Mouse (Mus musculus) heart, postnatal 36 days (tissue): ENCODE results near the gene 4930519P11Rik. TPM values are rescaled to one million over a fixed set of nuclear protein-coding genes. Genes with fewer than 3 reads are reported as not detected.
A peak's percentile ranks its signal among the peaks of the same experiment; 100 is the strongest.

Source experiments
- DNase-seq, 2 experiments: peaks; one replicate each; pipeline ENCODE4 v3.0.0; 2021 to 2022
- intact Hi-C: fragments of 180-260 bp; cut with DNase I; formaldehyde crosslinking; loops from one replicate; pipeline ENCODE4 v1.15.1; 2025
- total RNA-seq, 2 experiments: library from RNA; stranded (reverse); gene quantifications; 2 replicates each; pipeline ENCODE4 v1.2.3; 2021

The 4930519P11Rik gene
- total RNA-seq, 2 experiments from 2014 or later: not detected

DNA sequence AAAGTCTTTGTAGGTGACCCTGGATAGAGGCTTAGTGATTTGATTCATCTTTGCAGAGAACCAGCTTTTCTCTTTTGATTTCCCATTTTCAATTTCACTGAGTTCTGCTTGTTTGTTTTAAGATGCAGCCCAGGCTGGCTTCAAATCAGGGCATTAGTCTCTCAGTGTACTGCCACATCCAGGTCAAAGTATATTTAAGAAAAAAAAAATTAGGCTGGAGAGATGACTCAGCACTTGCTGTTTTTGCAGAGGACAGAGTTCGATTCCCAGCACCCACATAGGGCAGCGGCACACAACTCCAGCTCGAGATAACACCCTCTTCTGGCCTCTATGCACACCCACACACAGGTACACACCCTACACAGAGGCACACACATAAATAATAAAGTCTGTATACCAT, 22.0 kb downstream of the 4930519P11Rik start:
- intact Hi-C loops: no loop called here
- no peak for DNase-seq

DNA sequence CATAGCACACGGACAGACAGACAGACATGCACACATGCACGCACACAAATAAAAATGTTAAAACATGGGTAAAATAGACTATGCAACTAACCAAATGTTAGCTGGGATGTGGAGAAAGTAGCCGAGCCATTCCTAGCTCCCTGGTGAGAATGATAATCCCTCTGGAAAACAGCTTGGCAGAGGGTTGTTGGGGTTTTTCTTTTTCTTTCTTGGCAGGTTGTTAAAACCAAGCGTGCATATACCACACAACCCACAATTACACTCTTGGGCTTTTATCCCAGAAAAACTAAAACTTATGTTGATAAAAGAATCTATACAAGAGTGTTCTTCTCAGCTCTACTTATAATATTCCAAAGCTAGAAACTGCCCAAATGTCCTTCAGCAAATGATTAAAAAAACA, 24.2 kb downstream of the 4930519P11Rik start:
- intact Hi-C loops: no loop called here
- no peak for DNase-seq

DNA sequence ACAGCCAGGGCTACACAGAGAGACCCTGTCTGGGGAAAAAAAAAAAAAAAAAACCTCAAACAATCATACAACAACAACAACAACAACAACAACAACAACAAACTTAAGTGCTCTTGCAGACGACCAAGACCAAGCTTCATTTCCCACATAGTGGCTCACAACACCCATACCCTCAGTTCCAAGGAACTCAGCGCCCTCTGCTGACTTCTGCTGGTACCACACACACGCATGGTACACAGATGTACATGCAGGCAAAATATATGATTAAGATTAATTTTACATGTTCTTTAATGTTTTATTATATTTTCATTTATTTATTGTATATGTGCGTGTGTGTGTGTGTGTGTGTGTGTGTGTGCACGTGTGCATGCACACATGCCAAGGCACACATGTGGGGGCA, 26.8 kb downstream of the 4930519P11Rik start:
- peak in 1 of 2 experiments; percentile 39 for DNase-seq
- intact Hi-C loops: no loop called here

DNA sequence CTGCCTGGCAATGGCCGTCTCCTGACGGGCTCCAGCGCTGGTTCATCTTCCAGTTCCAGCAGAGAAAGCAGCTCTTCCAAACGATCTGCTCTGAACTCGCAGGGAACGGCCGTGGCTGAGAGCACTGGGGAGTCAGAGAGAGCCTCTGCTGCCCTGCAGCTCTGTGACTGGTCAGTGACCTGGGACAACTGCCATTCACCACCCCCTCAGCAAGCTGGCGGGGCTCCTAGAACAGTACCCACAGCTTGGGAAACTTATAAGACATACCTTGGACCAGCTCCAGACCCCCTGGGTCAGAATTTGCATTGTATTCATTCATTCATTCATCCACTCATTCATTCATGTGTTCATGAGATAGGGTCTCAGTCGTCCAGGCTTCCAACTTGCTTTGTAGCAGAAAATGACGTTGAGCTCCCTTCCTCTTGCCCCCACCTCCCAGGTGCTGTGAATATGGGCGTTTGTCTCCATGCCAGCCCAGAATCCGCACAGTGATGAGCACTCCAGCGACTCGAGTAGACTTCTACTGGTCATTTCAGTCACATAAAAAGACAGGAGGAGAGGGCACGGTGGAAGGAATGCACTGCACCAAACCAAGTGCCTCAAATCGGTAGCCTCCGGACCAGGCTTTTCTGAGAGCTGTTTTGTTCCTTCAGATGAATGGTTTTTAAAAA, 28.2 kb downstream of the 4930519P11Rik start:
- intact Hi-C loops: no loop called here

DNA sequence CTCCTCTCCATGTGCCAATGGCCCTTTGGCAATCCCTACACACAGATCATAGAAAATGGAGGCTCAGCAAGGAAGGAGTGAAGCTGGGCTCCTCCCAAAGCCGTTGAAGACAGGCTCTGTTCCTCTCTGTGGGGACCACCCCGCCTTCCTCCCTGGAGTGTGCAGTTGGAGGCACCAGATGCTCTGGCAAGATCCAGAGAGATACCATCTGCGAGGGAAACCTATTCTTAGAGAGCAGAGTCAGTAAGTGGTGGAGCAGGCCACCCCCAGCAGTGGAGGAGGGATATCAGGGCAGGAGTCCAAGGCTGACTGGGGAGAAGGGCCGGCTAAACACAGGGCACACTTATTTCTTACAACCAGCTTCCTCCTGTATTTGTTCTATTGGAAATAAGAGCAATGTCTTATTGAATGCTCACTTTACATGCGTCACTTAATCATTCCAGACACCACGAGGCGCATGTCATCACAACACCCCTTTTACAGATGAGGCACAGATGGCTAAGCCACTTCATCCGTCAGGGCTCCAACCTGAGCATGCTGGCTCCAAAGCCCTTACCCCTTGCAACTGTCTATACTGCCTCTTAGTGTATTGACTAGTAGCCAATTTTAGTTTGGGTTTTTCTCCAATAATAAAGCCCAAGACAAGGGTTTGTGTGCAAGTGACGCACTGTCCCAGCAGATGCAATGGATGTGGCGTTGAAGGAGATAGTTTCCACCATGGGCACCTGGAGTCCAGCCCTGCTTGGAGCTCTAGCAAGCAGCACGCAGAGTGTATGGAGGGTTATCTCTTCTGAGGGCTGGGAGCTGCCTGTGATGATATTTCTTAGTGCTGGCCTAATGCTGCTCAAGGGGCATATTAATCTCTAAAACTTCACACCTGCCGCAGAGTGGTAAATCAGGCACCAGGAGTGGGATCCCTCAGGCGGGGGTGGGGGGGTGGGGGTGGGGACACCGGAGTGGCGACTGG, 29.0 kb downstream of the 4930519P11Rik start:
- no peak for DNase-seq
- intact Hi-C loops: no loop called here

More for the DNA sequence above, 28.2 kb downstream of the 4930519P11Rik start:
- DNase-seq: no peak

DNA sequence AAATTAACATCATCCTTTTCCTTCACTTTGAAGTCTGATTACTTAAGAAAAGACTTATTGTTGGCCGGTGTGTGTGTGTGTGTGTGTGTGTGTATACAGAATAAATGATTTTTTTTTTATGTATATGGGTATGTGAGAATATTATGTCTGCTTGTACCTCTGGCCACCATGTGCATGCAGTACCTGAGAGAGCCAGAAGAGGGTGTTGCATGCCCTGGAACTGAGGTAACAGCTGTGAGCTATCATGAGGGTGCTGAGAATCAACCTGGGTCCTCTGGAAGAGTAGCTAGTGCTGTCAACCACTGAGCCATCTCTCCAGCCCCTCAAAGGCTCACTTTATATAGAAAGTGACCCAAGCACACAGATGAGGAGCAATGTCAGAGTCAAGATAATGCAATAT, 31.8 kb downstream of the 4930519P11Rik start:
- no peak for DNase-seq
- intact Hi-C loops: no loop called here

DNA sequence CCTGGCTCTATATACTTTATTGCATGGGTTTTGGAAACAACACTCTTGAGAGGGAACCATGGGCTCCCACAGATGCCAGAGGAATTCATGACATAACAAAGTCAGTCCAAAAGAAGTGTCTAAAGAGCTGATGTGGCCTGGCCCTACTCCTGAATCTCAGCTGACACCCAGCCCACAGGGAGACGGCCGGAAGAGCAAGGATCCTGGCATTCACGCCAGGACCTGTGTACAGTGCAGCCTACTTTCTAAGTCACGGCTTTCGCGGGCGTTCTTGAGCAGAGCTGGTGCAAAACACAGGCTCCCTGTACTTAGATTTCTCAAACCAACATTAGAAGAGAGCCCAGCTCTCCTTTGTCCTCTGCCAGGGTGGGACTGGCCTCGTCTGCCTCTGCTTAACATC, 32.7 kb downstream of the 4930519P11Rik start:
- peak; percentile 32 to 46 for DNase-seq
- intact Hi-C loops: no loop called here

DNA sequence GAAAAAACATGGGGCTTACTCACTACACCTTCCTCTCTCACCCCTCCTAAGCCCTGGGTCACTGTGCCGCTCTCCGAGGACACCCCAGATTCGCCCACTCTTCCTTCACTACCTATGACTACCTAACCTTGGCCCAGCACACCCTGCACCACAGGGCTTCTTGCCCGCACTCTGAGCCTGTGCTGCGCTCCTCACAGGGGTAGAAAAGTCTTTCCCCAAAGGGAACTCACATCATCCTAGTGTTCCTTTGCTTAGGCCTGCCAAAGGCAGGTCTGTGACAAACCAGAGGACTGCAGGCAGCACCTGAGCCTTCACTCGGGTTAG, 35.5 kb downstream of the 4930519P11Rik start:
- intact Hi-C loops: no loop called here
- no peak for DNase-seq

DNA sequence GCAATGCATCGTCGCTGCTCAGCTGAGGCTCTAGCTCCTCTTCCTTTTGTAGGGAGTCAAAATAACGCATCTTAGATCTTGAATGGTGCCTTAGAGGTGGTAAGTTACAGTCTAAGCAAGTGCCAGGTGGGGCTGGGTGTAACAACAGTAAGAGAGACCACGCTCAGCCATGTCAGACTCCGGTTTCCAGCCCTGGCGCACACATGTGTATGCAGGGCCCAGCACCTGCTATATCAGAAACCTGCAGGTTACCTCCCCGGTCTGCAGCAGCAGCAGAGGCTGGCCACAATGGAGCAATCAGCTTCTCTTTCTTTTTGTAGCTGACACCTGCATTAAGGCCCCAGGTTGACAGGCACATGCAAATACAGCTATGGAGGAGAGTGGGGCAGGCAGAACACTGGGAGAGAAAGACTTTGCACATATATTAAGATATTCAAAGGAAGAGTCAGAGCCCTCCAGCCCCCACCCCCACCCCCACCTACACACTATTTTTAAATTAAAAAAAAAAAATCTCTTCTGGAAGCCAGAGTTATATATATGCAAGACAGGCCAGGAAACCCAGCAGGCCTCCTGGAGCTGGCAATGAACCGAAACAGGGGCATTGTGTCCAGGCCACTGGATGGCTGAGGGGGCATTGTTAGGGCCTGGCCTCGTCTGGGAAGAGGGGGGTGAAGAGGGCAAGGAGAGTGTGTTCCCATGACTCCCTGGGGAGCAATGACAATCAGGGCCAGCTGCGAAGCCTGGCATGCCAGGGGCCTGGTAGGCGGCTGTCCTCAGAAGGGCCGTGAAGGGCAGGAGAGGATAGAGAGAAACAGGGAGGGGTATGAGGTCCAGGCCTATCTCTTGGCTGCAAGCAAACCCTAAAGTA, 36.1 kb downstream of the 4930519P11Rik start:
- intact Hi-C loops: no loop called here
- DNase-seq: no peak

DNA sequence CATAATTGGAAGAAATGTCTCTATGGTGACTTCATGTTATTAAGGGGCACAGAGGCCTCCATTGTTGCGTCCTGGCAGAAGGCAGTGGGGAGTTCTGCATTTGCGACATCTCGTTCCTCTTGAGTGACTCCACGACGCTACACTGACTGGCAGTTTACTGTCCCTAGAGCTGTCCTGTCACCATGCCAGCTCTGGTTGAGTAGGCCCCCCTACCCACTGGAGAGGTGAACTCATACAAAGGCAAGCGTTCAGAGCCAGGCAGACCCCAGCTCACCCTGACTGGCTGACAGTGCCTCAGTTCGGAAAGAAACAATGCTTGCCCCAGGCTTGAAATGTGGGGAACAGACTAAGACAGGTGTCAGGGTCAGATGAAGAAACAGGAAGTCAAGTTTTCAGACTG, 39.0 kb downstream of the 4930519P11Rik start:
- intact Hi-C loops: no loop called here
- no peak for DNase-seq

DNA sequence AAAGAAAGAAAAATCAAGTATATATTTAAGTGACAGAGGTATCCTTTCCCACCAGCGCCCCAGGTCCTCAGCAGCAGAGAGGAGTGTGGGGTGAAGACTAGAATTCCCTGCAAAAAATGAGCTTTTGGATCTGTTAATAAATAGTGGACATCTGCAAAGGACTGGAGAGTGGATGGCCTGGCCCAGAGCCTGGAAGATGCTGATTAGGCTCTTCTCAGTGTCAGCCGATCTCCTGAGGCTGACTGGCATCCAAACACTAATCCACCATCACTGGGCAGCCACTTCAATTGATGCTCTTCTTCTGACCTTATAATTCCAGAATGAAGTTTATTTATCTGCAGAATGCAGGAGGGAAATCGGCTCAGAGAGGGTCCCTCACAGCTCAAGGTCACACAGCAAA, 40.2 kb downstream of the 4930519P11Rik start:
- no peak for DNase-seq
- intact Hi-C loops: no loop called here

DNA sequence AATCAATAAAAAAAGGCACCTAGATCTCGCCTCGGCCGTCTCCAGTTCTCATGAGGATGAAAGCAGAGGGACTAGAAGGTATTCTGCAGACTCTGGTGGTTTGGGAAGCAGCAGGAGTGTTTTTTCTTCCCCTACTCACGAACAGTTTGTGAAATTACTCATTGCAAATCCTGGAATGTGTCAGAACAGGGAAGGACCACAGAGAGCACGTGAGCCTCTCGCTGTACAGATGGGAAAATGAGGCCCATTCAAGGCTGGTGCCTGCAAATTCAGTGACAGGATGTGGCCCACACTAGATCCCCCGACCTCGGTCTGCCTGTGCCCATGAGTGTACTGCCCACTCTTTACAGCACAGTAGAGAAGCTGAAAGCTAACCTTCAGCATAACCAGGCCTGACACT, 41.3 kb downstream of the 4930519P11Rik start:
- no peak for DNase-seq
- intact Hi-C loops: no loop called here

DNA sequence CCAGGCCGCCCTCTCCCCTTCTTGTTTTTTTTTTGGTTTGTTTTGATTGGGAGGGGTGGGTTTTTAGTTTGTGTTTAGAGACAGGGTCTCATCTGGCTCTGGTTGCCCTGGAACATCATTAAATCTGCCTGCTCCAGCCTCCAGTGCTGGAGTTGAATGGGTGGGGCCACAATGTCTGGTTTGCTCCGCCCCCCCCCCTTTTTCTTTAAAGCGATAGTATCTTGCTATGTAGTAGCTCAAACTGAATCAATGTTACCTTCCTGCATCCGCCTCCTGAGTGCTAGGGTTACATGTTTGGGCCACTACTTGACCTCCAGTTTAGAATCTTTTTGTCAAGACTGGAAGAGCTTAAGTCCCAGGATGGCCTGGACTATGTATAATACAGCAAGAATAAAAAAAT, 42.0 kb downstream of the 4930519P11Rik start:
- no peak for DNase-seq
- intact Hi-C loops: no loop called here

DNA sequence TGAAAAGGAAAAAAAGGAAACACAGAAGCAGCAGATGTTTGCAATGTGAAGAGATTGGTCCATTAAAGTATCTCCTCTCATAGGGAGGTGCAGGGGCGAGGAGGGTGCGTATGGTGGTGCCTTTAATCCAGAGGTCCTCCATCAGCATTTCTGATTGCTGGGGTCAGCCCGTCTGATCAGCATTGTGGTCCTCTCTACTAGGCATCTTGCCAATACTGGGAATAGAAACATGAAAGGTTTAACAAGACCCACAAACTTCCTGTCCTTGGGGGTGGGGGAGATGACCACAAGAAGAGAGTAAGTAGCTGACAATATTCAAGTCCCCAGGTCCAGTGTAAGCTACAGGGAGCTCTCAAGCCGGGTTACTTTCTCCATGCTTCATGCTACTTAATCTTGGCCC, 42.6 kb downstream of the 4930519P11Rik start:
- intact Hi-C loops: no loop called here

DNA sequence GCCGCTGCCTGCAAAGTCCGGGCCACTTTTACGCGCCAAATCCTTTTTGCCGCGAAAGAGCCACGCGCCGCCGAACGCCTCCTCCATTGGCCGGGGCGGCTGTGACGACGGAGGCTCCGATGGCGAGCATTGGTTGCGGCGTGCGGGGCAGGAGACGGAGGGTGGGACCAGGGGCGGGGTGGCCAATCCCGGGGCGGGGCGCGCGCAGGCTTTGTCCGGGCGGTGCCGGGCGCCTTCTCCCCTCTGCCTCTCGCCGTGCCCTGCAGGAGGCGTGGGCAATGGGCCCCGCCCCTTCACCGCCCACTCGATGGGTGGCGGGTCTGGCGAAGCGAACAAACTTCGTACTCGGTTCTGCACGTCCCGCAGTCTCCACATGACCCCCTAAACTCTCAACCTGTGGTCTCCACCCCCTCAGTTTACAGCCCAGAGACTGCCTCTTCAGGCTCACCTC, 43.4 kb downstream of the 4930519P11Rik start, which contains the start of gene E2f1:
Gene E2f1 (minus strand): TSS at position 57 of the 451 bp plus-strand sequence.
- intact Hi-C loops: no loop called here
- peak; percentile 90 to 91 for DNase-seq

More for the DNA sequence above, 42.6 kb downstream of the 4930519P11Rik start:
- DNase-seq: no peak

DNA sequence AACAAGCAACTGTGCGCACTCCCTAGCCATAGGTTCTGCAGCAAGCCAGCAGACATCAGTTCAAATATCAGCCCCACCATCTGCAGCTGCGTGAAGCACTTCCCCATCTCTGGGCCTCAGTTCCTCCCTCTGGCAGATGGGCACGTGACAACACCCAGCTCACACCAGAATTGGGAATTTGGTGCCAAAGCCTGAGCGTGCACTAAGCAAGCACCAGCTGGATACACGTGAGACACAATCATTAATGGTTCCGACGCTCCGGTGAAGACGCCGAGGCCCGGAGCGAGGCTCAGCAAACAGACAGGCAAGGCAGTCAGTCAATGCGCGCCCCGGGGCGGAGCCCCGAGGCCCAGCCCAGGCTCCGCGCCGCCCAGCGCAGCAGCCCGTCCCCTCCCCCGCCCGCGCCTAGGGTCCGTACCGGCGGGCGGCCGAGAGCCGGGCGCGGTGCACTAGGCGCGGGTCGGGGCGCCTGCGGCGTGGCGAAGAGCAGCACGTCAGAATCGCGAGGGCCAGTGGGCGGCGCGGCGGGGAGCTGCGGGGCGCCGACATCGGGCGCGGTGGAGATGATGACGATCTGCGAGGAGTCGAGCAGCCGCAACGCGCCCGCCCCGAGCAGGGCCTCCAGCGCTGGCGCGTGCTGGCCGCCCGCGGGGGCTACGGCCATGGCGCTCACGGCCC, 44.0 kb downstream of the 4930519P11Rik start:
- intact Hi-C loops: no loop called here
- DNase-seq: peak; percentile 39 to 64

DNA sequence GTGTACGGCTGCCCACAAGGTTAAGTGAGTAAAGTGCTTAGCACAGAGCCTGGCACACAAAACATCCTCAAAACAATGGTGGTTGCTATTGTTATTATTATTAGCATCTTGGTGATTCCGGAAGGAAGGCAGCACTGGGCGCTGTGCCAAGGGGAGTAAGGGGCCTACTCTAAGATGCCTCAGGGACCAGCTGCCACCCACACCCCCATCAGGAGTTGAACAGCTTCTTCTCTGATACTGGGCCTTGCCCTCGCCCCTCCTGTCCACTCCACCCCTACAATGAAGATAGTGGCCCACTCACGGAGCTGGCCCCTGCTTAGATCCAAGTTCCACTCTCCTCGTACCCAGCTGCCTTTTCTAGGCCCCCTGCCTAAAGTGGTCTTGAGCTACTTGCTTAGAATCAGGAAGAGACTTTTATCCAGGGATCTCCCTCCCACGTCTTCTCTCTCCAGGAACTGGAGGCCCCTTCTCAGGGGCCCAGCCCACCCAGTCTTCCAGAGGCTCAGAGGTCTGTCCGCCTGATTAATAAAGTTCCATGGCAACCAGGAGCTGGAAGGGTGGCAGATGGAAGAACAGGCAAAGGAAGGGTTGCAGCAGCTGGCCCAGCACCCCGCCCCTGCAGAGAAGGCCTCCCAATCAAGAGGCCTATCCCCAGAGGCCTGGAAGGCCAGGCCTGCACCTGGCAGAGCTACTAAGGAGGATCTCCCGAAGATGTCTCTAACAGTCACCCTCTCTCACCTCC, 44.7 kb downstream of the 4930519P11Rik start:
- intact Hi-C loops: no loop called here
- DNase-seq: peak in 1 of 2 experiments; percentile 42

DNA sequence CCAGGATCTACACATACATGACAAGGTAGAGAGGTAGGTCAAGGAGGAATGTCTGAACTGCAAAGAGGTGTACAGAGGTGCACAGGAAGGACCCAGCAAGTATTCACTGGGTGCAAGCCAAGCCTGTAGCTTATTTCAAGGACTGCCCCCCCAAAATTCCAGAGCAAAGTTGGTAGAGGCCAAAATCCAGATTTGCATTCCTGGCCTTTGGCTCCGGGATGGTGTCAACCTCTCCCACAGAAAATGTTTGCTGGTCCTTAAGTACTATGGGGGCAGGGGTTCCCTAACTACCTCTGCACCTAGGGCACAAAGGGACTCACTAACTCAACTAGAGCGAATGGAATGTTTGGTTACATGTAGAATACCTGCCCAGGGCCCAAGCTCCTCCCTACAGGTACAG, 45.5 kb downstream of the 4930519P11Rik start:
- intact Hi-C loops: no loop called here
- no peak for DNase-seq

DNA sequence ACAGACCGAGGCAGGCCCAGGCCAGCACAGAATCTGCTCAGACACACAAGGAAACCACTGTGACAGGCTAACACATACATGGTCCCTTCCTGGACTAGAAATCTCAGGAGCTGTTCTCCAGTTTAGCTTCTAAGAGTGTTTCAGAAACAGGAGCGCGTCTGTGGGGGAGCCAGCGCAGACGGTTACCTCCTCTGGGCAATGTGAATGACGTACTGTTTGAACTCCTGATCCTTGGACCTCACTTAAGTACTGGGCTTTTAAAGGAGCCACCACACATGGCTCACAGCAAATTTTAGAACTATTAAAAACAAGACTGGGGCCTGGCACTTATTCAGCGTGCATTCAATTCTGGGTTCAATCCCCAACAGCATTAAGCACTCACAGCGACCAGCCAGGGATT, 46.6 kb downstream of the 4930519P11Rik start:
- no peak for DNase-seq
- intact Hi-C loops: no loop called here

DNA sequence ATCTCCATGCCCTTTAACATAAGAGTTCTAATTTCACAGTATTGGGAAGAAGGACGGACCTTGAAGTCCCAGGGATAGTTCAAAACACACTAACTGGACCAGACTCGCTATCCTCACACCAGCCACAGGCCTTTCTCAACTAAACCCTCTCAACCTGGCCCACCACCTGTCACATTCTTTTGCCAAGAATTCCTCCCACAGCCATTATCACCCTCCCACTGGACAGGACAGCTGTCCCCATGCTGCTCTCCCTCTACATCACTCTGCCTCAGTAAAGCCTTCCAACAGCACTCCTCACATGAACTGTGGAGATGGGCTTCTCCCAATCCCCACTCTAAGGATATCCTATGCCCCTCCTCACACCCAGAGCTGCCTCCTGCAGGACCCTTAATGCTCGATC, 47.7 kb downstream of the 4930519P11Rik start:
- intact Hi-C loops: no loop called here
- DNase-seq: no peak
